Mouse (Mus musculus) cerebellum, adult 8-10 months (tissue): ENCODE measurements around the gene Olfr558.

Experiments
- DNase-seq: peaks from one replicate; pipeline ENCODE4 v3.0.0; 2022

The Olfr558 gene

GRCm38 (mm10) chr7:102701915-102702314, at the start of gene Olfr558:
Gene Olfr558 (plus strand): TSS chr7:102702215.
- DNase-seq: no peak

GRCm38 (mm10) chr7:102658523-102658922, 43.5 kb upstream of the Olfr558 start, which contains the start of gene Olfr555:
Gene Olfr555 (plus strand): TSS chr7:102658823.
- no peak for DNase-seq

- DNase-seq: no peak
These were observed 37.4 kb upstream of the Olfr558 start, which contains the start of gene Olfr556 for GRCm38 (mm10) chr7:102664599-102664998. Gene Olfr556 (plus strand): TSS chr7:102664899.

GRCm38 (mm10) chr7:102665378-102665777, 36.6 kb upstream of the Olfr558 start:
- no peak for DNase-seq

GRCm38 (mm10) chr7:102676225-102676624, 25.8 kb upstream of the Olfr558 start:
- no peak for DNase-seq

- no peak for DNase-seq
These were observed 20.1 kb upstream of the Olfr558 start for GRCm38 (mm10) chr7:102681916-102682315.

- DNase-seq: peak; percentile 39
These were observed 15.0 kb upstream of the Olfr558 start, which contains the start of gene Trim68 for GRCm38 (mm10) chr7:102686944-102687501. Gene Trim68 (minus strand): TSS chr7:102687327.

GRCm38 (mm10) chr7:102695358-102696125, 6.5 kb upstream of the Olfr558 start, which contains the start of gene Olfr557:
Gene Olfr557 (plus strand): TSS chr7:102695910.
- DNase-seq: peak; percentile 5

GRCm38 (mm10) chr7:102698461-102698860, 3.6 kb upstream of the Olfr558 start:
- DNase-seq: peak; percentile 14

GRCm38 (mm10) chr7:102718970-102719369, 17.0 kb downstream of the Olfr558 start, which contains the start of gene Olfr33:
Gene Olfr33 (minus strand): TSS chr7:102719070.
- no peak for DNase-seq

- no peak for DNase-seq
These were observed 25.4 kb downstream of the Olfr558 start, which contains the start of gene Olfr559 for GRCm38 (mm10) chr7:102727391-102727790. Gene Olfr559 (minus strand): TSS chr7:102727491.

GRCm38 (mm10) chr7:102733793-102734192, 31.8 kb downstream of the Olfr558 start:
- DNase-seq: no peak

- DNase-seq: no peak
These were observed 35.7 kb downstream of the Olfr558 start for GRCm38 (mm10) chr7:102737705-102738104.

GRCm38 (mm10) chr7:102752086-102752485, 50.1 kb downstream of the Olfr558 start:
- no peak for DNase-seq

- DNase-seq: no peak
These were observed 57.3 kb downstream of the Olfr558 start, which contains the start of the genes Olfr560 and Olfr78 for GRCm38 (mm10) chr7:102759266-102759665. Gene Olfr560 (minus strand): TSS chr7:102759366. Gene Olfr78 (minus strand): TSS chr7:102759471.
